Mouse (Mus musculus) left cerebral cortex, adult 9 months (tissue): ENCODE data around the gene Ptgds.

Experiments
- DNase-seq, 2 experiments: peaks; one replicate each; pipeline ENCODE4 v3.0.0; 2022; ENCODE audit warnings: low spot score in 2 of 2

The Ptgds gene

GRCm38 (mm10) chr2:25480541-25480940 lies 10.7 kb upstream of the Ptgds start:
- DNase-seq: no peak

GRCm38 (mm10) chr2:25479551-25480311 lies 9.9 kb upstream of the Ptgds start:
- DNase-seq: no peak

- DNase-seq: no peak
Observed at GRCm38 (mm10) chr2:25477967-25478675, 8.3 kb upstream of the Ptgds start.

GRCm38 (mm10) chr2:25477541-25477940 lies 7.7 kb upstream of the Ptgds start:
- DNase-seq: no peak

- DNase-seq: no peak
Observed at GRCm38 (mm10) chr2:25472550-25472949, 2.7 kb upstream of the Ptgds start.

GRCm38 (mm10) chr2:25468962-25469915 lies 607 bp downstream of the Ptgds start:
- peak; percentile 39 to 55 for DNase-seq

GRCm38 (mm10) chr2:25467606-25468303 lies 2.1 kb downstream of the Ptgds start:
- DNase-seq: no peak

GRCm38 (mm10) chr2:25465816-25466635 lies 3.8 kb downstream of the Ptgds start:
- no peak for DNase-seq

- DNase-seq: no peak
Observed at GRCm38 (mm10) chr2:25465256-25465655, 4.6 kb downstream of the Ptgds start.

- no peak for DNase-seq
Observed at GRCm38 (mm10) chr2:25463630-25464029, 6.2 kb downstream of the Ptgds start.

GRCm38 (mm10) chr2:25461407-25461806 lies 8.4 kb downstream of the Ptgds start:
- no peak for DNase-seq

GRCm38 (mm10) chr2:25460551-25461309 lies 9.1 kb downstream of the Ptgds start, which contains the start of gene Paxx:
Gene Paxx, minus strand, starts transcription at chr2:25461094.
- DNase-seq: peak; percentile 93 to 95

- no peak for DNase-seq
Observed at GRCm38 (mm10) chr2:25460135-25460534, 9.7 kb downstream of the Ptgds start.

GRCm38 (mm10) chr2:25458911-25459310 lies 10.9 kb downstream of the Ptgds start:
- no peak for DNase-seq

GRCm38 (mm10) chr2:25457022-25457896 lies 12.6 kb downstream of the Ptgds start:
- DNase-seq: no peak

- no peak for DNase-seq
Observed at GRCm38 (mm10) chr2:25456205-25456953, 13.5 kb downstream of the Ptgds start, which contains the start of gene Clic3. Gene Clic3, plus strand, starts transcription at chr2:25456838.

- DNase-seq: no peak
Observed at GRCm38 (mm10) chr2:25452951-25453350, 16.9 kb downstream of the Ptgds start.
